Mouse (Mus musculus): ENCODE data around the gene Prickle4.

Prickle4 gene

DNA sequence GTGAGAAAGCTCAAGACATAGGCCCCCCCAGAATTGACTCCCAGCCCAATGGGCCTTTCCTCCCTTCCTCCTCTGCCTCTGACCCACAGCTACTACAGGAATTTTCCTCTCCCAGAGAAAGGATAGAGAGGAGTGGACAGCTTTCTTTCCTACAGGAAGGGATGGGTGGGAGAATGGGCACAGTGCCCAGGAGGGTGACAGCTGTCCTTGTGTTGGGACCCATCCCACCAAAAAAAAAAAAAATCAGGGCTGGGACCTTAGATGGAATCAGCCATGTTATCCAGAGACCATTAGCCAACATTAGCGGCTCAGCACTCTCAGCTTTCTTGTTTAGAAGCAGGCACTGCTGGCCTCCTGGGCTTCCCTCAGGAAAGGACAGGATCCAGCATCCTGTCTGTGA lies 11.7 kb upstream of the Prickle4 start:
- in situ Hi-C loops (cut with MboI): no loop called here

DNA sequence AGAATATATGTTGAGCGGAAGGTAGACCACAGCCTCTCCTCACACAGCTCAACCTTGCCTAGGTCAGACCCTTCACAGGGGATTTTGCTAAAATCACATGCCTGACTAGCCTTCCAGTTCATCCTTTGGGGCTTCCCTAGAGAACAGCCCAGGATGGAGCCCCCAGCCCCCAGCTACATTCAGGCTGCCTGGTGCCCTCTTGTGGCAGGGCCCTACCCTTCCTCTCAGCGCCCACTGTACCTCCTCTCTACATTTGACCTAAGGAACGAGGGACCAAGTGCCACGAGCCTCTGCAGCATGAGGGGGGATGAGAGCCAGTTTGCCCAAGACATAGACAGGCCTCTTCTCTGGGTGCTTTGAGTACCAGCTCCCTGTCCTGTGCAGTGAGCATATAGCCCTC lies 10.2 kb upstream of the Prickle4 start:
- in situ Hi-C loops (cut with MboI): no loop called here

DNA sequence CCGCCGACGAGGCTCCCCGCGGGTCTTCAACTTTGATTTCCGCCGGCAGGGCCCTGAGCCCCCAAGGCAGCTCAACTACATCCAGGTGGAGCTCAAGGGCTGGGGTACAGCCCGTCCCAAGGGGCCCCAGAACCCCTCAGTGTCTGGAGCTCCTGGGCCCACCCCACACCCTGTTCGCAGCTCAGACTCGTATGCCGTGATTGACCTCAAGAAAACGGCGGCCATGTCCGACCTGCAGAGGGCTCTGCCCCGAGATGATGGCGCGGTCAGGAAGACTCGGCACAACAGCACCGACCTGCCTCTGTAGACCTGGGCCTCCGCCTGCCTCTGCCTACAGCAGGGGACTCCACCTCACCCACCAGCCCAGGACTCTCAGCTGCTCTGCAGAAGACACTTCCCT lies 9.0 kb upstream of the Prickle4 start:
- in situ Hi-C loops (cut with MboI): no loop called here

DNA sequence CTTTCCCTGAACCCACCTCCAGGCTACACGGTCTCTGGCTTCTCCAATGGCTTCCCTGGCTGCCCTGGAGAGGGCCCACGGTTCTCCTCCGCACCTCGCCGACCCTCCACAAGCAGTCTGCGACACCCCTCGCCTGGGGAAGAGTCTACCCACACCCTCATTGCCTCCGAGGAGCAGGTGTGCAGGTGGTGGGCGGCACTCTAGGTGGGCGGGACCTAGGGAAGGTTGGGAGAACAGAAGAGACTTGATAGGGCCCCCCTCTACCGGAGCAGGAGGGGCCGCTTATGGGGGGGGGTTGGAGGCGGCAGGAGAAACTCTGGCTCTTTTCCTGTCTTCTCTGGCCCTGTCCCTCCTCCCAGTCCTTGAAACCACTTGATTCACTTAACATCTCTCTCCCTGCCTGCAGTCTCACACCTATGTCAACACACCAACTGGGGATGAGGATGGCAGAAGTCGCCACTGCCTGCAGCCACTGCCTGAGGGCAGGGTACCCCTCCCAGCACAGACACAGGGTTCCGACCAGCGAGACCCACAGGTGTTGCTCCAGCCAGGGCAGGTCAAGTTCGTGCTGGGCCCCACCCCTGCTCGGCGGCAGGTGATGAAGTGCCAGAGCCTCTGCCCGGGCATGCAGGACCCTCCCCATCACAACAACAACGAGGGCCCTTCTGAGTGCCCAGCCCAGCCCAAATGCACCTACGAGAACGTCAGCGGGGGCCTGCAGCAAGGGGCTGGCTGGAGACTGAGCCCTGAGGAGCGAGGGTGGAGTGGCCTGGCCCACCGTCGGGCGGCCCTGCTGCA lies 8.2 kb upstream of the Prickle4 start:
- in situ Hi-C loops (cut with MboI): no loop called here

DNA sequence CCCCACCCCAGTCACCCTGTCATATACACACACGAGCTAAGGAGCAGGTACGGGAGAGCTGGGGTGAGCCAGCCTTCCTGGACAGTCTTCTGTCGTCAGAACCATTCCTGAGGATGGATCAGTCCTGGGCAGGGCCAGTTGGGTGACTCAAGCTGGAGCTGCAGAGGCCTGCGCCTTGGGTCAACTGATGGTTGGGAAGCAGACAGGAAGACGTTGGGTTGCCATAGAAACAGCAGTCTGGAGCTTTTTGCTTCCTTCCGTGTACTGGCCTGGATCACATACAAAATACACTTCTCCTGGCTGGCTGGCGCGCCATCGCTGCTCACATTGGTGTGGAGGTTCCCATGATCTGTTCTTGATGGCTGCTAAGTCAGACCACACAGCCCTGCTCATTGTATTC lies 7.3 kb upstream of the Prickle4 start:
- in situ Hi-C loops (cut with MboI): no loop called here

DNA sequence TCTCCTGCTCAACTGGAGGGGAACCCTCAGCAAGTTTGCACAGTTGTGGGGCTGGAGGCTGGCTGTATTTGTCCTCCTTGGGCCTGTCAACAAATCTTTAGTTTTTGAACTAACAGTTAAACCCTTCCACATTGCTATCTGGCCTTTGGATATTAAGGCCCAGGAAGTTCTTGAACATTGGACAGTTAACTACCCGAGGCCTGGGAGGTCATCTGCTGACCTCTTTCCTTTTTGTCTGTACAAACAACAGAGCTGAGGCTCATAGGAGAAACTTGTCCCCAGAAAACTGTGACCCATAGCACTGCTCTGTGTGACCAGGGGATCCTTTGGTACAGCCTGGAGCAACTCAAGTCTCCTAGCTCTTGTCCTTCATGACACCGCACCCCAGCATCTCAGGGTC lies 4.5 kb upstream of the Prickle4 start:
- in situ Hi-C loops (cut with MboI): no loop called here

DNA sequence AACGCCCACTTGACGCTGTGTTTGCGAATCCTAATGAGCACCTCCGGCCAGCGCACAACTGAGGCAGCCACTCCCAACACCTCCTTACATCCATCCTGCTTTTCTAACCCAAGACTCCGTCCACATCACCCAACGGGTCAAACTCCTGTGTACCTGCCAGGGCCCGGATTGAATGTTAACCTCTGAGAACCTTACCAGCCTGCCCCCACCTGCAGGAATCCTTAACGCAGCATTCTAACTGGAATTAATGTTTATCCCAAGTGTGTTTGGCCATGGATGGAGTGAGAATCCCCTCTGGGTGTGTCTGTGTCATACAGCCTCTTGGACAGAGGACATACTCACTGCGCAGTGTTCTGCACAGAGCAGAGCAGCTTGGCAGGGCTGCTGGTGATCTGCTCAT lies 3.6 kb upstream of the Prickle4 start:
- in situ Hi-C loops (cut with MboI): no loop called here

DNA sequence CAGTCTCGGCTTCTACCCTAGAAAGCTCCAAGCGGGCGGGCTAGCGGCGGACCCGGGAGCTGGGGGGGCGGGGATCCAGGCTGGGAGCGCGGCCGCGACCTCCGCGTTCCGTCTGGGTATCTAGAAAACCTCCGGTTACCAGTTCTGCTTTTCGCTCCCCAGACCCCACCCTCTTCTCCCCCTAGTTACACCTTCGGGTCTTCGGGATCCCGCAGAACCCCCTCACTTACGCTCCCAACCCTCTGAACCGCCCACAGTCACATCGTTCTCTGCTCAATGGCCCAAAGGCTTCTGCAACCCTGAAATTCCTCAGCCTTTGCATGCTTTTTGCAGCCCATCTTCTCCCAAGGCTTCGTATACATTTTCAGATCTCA lies 788 bp upstream of the Prickle4 start:
- in situ Hi-C loops (cut with MboI): no loop called here

DNA sequence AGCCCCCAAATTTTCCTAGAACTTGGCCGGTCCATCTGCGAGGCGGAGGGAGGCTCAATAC lies 264 bp downstream of the Prickle4 start, which contains the start of gene Gm21981:
Gene Gm21981 (minus strand): TSS at position 14 of the 61 bp plus-strand sequence.
- in situ Hi-C loops (cut with MboI): no loop called here

DNA sequence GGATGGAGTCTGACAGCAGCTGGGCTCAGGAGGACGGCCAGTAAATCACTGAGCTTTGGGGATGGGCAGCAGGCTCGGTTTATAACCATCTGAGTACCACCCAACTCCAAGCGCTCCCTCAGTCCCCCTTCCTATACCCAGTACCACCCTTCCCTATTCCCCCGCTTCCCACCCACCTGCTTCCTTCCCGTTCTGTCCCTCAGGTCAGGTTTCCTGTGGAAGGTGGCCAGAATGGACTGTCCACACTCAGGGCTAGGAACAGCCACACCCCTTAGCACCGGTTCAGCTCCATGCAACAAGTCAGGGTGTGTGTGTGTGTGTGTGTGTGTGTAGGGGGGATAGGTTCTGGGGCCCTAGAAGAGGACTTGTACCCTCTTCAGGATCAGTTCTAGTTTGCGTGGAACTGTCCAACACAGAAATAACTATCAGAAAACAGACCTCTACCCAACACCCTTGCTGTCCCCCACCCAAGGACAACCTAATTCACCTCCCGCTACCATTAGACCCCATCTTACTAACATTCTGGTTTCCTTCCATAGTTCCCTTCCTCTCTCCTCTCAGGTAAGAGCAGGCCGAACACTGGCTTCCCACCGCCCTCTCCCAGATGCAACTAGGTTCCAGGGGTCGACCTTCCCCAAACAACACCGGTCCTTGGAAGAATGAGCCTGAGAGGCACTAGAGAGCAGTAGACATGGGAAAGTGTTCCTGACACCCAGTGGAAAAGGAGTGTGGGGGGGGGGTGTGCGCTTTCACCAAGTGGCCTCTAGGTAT lies 680 bp downstream of the Prickle4 start:
- in situ Hi-C loops (cut with MboI): no loop called here

DNA sequence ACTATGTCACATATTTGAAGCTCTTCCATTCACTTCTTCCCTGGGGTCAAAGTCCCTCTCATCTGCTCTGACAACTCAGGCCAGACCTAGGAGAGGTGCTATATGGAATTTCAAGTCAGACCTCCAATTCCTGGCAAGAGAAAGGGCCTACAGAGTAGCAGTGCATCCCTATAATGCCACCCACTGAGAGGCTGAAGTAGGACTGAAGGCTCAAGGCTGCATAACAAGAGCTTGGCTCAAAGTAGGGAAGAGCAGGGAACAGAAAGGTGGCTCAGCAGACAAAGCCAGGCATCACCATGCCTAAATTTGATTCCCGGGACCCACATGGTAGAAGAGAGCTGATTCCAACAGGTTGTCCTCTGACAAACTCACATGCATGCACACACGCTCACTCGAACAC lies 2.9 kb downstream of the Prickle4 start:
- in situ Hi-C loops (cut with MboI): no loop called here

DNA sequence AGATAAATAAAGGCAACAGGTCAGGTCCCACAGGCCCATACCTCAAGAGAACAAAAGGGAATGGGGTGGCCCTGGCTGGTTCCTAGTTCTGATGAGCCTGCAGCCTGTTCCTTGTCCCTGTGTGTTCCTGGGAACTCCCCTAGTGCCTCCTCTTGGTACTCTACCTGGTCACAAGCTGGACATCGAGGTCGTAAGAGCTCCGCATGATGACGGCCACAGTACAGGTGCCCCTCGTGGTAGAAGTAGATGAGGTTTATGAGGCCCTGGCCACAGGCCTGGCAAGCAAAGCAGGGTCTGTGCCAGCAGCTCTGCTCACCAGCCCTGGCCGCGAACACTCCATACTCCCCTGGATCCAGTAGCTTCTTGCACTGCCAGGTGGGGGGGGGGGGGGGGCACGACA lies 4.6 kb downstream of the Prickle4 start:
- in situ Hi-C loops (cut with MboI): loop anchor here (5.0 kb wide), 1 partner anchor 78 kb away; the partner anchor contains the start of genes Bysl, Gm20517 and Med20

DNA sequence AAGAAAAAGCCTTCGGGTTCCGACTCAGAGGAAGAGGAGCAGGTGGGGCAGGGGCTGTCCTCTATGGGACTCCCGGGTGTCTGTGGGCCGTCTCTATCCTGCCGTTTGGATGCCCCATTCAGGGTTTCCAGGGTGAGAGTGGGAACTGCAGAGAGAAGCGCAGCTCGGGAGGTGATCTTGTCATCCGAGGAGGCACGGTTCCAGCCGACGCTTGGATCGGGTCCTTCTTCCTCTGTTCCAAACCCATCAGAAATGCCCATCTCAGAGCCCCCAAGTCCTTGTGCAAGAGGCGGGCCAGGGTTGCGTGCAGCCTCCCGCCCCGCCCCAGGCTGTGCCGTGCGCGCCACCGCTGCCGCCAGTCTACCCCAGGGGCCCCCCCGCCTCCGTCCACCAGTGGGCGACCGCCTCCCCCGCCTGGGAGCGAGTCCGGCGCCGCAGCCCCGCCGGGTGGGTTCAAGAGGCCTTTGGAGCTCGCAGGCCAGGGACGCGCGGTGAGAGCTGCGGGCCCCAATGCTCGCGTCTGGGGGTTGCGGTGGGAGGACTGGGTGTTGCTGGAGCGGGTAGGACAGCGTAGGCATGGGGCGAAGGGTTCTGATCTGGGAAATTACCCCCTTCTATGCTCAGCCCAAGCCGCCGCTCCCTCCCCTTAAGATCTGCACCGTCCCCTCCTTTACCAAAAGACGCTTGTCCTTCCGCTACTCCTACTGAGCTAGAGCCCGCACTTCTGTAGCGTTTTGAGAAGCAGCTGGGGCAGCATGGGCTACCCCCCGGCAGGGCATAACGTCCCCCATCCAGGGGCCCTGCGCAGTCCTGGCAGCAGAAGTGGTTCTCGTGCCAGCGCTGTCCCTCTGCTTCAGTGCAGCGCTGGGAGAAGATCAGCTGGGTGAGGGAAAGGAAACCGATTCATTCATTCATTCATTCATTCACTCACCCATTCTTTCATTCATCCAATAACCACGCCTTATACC lies 5.6 kb downstream of the Prickle4 start, which contains the start of gene Frs3:
Gene Frs3 (plus strand): TSS at position 423 of the 968 bp plus-strand sequence.
- in situ Hi-C loops (cut with MboI): loop anchor here (5.0 kb wide), 1 partner anchor 77 kb away; the partner anchor contains the start of genes Bysl, Gm20517 and Med20

DNA sequence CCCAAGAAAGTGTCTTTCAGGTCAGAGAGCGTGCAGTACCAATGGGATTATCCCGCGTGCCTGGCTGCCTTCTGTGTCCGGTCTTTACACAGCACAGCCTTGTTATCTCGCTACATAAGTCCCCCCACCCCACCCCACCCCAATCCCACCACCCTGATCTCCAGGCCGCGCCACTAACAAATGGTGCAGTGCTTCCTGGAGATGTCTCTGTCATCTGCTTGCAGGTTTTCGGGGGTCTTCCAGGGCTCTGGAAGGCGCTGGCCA lies 6.3 kb downstream of the Prickle4 start, which contains the start of gene Tomm6:
Gene Tomm6 (minus strand): TSS at position 43 of the 264 bp plus-strand sequence.
- in situ Hi-C loops (cut with MboI): loop anchor here (5.0 kb wide), 1 partner anchor 76 kb away; the partner anchor contains the start of genes Bysl, Gm20517 and Med20

DNA sequence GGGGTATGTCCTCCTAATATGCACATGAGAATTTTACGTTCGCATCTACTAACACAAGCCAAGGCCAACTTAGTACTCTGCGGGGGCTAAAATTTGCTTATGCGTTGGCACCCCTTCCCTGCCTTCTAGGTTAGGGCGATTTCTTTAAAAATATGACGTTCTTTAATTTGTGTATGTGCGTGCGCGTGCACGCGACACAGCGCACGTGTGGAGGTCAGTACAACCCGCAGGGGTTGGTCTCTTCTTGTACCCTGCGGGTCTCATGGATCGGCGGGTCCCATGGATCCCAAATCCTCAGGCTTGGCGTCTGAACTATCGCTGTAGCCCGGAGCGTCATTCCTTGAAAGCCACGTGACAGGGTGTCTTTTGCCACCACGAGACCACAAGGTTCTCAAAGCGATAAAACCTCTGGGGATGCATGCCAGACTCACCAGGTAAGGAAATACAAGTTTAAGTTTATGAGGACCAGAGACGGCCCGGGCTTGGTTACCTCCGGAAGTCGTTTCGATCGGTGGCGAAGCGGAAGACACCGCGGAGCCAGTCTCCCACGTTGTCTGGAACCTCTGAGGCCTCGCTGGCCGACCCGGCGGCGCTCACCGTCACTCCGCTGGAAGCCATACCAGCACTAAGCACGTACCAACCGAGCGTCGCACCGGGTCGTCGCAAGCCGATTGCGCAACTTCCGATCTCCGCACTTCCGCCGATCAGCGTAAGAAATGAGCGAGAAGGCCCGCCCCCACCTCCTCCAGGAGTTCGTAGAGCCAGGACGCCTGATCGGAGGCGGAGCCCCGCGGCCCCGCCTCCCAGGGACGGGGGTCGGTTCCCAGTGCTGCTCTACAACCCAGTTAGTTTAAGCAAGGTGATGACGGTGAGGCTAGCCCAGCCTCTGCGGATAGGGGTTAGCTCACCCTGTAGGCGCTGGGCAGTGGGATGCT lies 6.9 kb downstream of the Prickle4 start:
- in situ Hi-C loops (cut with MboI): loop anchor here (5.0 kb wide), 1 partner anchor 75 kb away; the partner anchor contains the start of genes Bysl, Gm20517 and Med20

DNA sequence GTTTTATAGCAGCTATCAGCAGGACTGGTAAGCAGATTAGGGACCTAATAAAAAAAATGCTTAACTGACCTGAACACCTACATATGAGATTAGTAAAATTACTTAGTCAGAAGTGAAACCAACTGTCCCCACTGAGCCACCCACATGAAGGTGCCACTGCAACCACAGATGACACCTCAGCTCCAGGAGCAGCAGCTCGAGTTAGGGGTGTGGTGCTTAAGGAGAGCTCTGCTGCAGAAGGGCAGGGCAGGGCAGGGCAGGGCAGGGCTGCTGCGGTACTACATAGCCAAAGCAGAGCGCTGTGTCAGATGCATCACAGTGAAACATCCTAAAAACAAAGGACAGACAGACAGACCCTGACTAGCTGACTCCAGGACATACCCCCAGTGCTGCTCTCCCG lies 11.7 kb downstream of the Prickle4 start:
- in situ Hi-C loops (cut with MboI): no loop called here

DNA sequence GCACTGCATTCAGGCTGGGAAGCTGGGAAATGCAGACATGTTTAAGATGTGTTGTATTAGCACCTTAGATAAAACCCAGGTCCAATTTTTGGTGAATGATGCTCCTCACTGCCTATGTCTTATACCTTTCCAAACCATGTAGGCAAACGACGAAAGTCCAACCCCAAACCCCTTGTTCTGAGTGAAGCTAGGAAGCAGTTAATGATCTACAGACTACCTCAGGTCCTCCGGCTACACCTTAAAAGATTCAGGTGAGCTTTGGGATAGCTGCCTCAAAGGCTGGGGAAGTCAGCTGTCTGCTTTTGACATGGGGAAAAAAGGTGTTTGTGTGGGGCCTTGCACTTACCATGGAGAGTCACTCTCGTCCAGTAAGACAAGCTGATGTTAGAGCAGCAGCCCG lies 15.8 kb downstream of the Prickle4 start:
- in situ Hi-C loops (cut with MboI): no loop called here

DNA sequence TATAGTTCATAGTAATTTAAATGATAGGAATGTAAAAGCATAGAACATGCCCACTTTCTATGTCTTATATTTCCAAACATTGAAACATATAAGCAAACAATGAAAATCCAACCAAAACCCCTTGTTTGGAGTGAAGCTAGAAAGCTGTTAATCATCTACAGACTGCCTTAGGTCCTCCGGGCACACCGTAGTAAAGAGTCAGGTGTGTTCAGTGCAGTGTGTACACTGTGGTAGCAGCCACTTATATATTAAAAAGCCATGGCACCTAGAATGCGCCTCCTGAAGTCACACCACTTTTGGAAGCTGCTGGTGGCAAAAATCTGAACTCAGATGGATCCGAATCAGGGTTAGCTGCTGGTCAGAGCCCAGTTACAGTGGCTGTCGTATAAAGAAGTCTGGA lies 16.3 kb downstream of the Prickle4 start:
- in situ Hi-C loops (cut with MboI): no loop called here

DNA sequence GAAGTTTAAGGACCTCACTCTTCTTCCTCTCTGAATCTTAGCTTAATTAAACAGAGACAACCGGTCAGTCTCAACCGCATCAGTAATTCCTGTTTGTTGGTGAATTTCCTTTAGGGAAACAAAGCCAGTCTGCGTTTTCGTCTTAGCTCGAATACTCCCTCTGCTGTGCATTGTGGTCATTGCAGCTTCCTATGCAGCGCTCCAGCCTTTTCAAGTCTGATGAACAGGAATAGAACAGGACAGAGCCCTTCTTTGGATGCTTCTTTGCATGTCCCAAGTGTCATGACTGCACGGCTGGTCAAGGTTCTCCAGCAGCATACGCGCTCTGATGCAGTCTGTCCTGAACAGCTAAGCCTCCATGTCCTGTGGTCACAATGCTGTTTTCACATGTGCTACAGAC lies 18.0 kb downstream of the Prickle4 start:
- in situ Hi-C loops (cut with MboI): no loop called here

DNA sequence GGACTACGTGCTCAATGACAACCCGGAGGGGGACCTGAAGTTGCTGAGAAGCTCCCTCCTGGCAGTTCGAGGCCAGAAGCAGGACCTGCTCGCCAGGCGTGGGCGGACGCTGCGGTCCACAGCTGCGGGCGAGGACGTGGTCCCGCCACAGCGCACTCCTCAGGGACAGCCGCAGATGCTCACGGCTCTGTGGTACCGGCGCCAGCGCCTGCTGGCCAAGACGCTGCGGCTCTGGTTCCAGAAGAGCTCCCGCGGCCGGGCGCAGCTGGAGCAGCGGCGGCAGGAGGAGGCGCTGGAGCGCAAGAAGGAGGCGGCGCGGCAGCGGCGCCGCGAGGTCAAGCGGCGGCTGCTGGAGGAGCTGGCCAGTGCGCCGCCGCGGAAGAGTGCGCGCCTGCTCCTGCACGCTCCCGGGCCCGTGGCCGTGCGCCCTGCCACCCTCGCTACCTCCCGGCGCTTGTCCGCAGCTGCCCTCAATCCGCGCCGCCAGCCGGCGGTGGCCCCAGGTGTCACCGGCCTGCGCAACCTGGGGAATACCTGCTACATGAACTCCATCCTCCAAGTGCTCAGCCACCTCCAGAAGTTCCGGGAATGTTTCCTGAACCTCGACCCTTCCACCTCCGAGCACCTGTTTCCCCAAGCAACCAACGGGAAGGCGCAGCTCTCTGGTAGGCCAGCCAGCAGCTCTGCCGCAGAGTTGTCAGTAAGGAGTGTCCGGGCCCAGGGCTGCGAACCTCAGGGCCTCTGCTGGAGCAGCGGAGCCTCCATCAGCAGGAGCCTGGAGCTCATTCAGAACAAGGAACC lies 22.0 kb downstream of the Prickle4 start:
- in situ Hi-C loops (cut with MboI): no loop called here

DNA sequence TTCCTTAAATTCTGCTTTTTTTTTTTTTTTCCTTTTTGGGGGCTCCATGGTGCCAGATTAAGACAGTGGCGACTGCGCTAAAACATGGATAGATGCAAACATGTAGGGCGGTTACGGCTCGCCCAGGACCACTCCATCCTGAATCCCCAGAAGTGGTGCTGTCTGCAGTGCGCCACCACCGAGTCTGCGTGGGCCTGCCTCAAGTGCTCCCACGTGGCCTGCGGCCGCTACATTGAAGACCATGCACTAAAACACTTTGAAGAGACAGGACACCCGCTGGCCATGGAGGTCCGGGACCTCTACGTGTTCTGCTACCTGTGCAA lies 22.6 kb downstream of the Prickle4 start:
- in situ Hi-C loops (cut with MboI): no loop called here
